8 mouse cellular contexts compared by ENCODE assay signal in genomic region chr16:35110410-35111142, GRCm38 (mm10). TPM values are rescaled to one million over a fixed set of nuclear protein-coding genes. Genes with fewer than 3 reads are reported as not detected.
DNase-seq lines count a peak whose midpoint lies in the region; ATAC-seq and TF ChIP-seq lines count a peak whose summit lies in the region.

No protein-coding gene starts in this region.

- no peak for TF ChIP-seq EP300 in liver, postnatal 0 days (IDR thresholded peaks at IDR 0.05; ENCODE audit: low read depth)

- no peak overlapping the region for H3K4me3 ChIP-seq in forebrain, embryonic 10.5 days
- H3K4me3 ChIP-seq in heart, embryonic 15.5 days, result no peak overlapping the region
- no peak overlapping the region for H3K4me3 ChIP-seq in liver, postnatal 0 days (ENCODE audit: low read depth, low read length)
- H3K4me3 ChIP-seq in neural tube, embryonic 15.5 days (replicated peaks), result 0 out of 2 replicates have a peak overlapping the region, but pooled peaks have one; percentile 14

- H3K27me3 ChIP-seq in forebrain, embryonic 10.5 days (ENCODE audit: poor library complexity, severe bottlenecking), result no peaks in the 10 kb centered on the region
- H3K27me3 ChIP-seq in heart, embryonic 15.5 days, result no peaks in the 10 kb centered on the region
- no peaks in the 10 kb centered on the region for H3K27me3 ChIP-seq in liver, postnatal 0 days (ENCODE audit: insufficient read depth, low read length)
- no peaks in the 10 kb centered on the region for H3K27me3 ChIP-seq in neural tube, embryonic 15.5 days (replicated peaks)

- 0 out of 2 replicates have a peak overlapping the region, but pooled peaks have one; percentile 31 for H3K27ac ChIP-seq in forebrain, embryonic 10.5 days
- peak overlapping the region; percentile 84 for H3K27ac ChIP-seq in heart, embryonic 15.5 days
- no peak overlapping the region for H3K27ac ChIP-seq in liver, postnatal 0 days (ENCODE audit: low read depth)
- H3K27ac ChIP-seq in neural tube, embryonic 15.5 days (replicated peaks), result 0 out of 2 replicates have a peak overlapping the region, but pooled peaks have one; percentile 41

- TF ChIP-seq CTCF in liver, postnatal 0 days (IDR thresholded peaks at IDR 0.05; ENCODE audit: low read depth), result peak; percentile 97

- H3K9ac ChIP-seq in heart, embryonic 15.5 days, result 0 out of 2 replicates have a peak overlapping the region, but pooled peaks have one; percentile 11
- H3K9ac ChIP-seq in liver, postnatal 0 days (replicated peaks), result no peak overlapping the region
- H3K9ac ChIP-seq in neural tube, embryonic 15.5 days (replicated peaks), result peak overlapping the region; percentile 41; the same call in 1 of the 2 replicates

- H3K36me3 ChIP-seq in forebrain, embryonic 10.5 days (replicated peaks), result peaks cover 19% of the 10 kb centered on the region
- no peaks in the 10 kb centered on the region for H3K36me3 ChIP-seq in heart, embryonic 15.5 days
- peaks cover 12% of the 10 kb centered on the region for H3K36me3 ChIP-seq in liver, postnatal 0 days (replicated peaks; ENCODE audit: insufficient read depth, low read length)
- peaks cover 9% of the 10 kb centered on the region for H3K36me3 ChIP-seq in neural tube, embryonic 15.5 days

- ATAC-seq in heart, embryonic 15.5 days (replicated peaks; ENCODE audit: insufficient number of reproducible peaks, insufficient read depth, low FRiP score, low read depth), result peak; percentile 83
- peak; percentile 77 for ATAC-seq in liver, postnatal 0 days
- peak; percentile 91 for ATAC-seq in neural tube, embryonic 15.5 days (ENCODE audit: low FRiP score)

- peak overlapping the region; percentile 44 for H3K4me2 ChIP-seq in heart, embryonic 15.5 days
- H3K4me2 ChIP-seq in liver, postnatal 0 days (ENCODE audit: low read depth, low read length), result no peak overlapping the region
- peak overlapping the region; percentile 55 for H3K4me2 ChIP-seq in neural tube, embryonic 15.5 days

- no peaks in the 10 kb centered on the region for H3K9me3 ChIP-seq in forebrain, embryonic 10.5 days
- H3K9me3 ChIP-seq in heart, embryonic 15.5 days (replicated peaks), result no peaks in the 10 kb centered on the region
- no peaks in the 10 kb centered on the region for H3K9me3 ChIP-seq in liver, postnatal 0 days (ENCODE audit: low read length)
- H3K9me3 ChIP-seq in neural tube, embryonic 15.5 days (replicated peaks), result no peaks in the 10 kb centered on the region

- peaks cover 38% of the 10 kb centered on the region for H3K4me1 ChIP-seq in forebrain, embryonic 10.5 days
- peaks cover 31% of the 10 kb centered on the region for H3K4me1 ChIP-seq in heart, embryonic 15.5 days (replicated peaks)
- H3K4me1 ChIP-seq in liver, postnatal 0 days (ENCODE audit: insufficient read depth), result no peaks in the 10 kb centered on the region
- peaks cover 8% of the 10 kb centered on the region for H3K4me1 ChIP-seq in neural tube, embryonic 15.5 days

- DNase-seq in CD8-positive naive resting alpha-beta T cell, adult 2 months (ENCODE audit: low read depth in 2 of 2, low spot score in 2 of 2), result peak; percentile 10 to 37
- DNase-seq in brain, embryonic 18.5 days (ENCODE audit: low read depth, low spot score), result peak; percentile 52
- peak; percentile 91 for DNase-seq in forebrain, embryonic 10.5 days (ENCODE audit: extremely low spot score, low spot score)
- DNase-seq in kidney, postnatal 25 days, result peak; percentile 78 to 86
- DNase-seq in liver, postnatal 0 days, result peak; percentile 85
- peak; percentile 64 for DNase-seq in testis, postnatal 14 days (ENCODE audit: low spot score)

- 33% methylated on average over 10 of the region's 10 CpGs for WGBS in forebrain, embryonic 10.5 days
- 19% methylated on average over 10 of the region's 10 CpGs for WGBS in heart, embryonic 15.5 days
- WGBS in liver, postnatal 0 days (ENCODE audit: insufficient replicate concordance), result 38% methylated on average over 10 of the region's 10 CpGs
- WGBS in neural tube, embryonic 15.5 days, result 22% methylated on average over 10 of the region's 10 CpGs

RNA-seq across cellular contexts. Expression of gene Adcy5, which starts 44.1 kb away (rescaled TPM):
- 0.64 and 0.67 TPM in 2 replicates for polyA plus RNA-seq in forebrain, embryonic 10.5 days (2016; fragmentation: Nextera tagmentation; extraction: Ambion mirVana)
- 9.2 and 9.7 TPM in 2 replicates for polyA plus RNA-seq in heart, embryonic 15.5 days (2015; fragmentation: Nextera tagmentation; extraction: Ambion mirVana)
- polyA plus RNA-seq in liver, postnatal 0 days (2015; fragmentation: Nextera tagmentation; extraction: Ambion mirVana), result 0.28 and 0.39 TPM in 2 replicates
- polyA plus RNA-seq in neural tube, embryonic 15.5 days (2015; fragmentation: Nextera tagmentation; extraction: Ambion mirVana), result 5.1 and 6.1 TPM in 2 replicates

Comparison
In these comparisons a context has a peak if more than half of its experiments do, and no peak if none do; other contexts are left out.
1. DNase-seq: peak in every context shown above with its lines; median percentile 91 in forebrain, embryonic 10.5 days; 85 in liver, postnatal 0 days; 82 in kidney, postnatal 25 days; 64 in testis, postnatal 14 days; 52 in brain, embryonic 18.5 days; 24 in CD8-positive naive resting alpha-beta T cell, adult 2 months.